Mouse (Mus musculus) stomach, postnatal 0 days (tissue): ENCODE results near the gene Fjx1.

Experiments
- CTCF ChIP-seq: IDR thresholded peaks from 2 replicates; pipeline ENCODE4 v1.5.1; 2016; ENCODE audit warnings: antibody characterized with exemption, low read depth, mild to moderate bottlenecking, moderate library complexity
- EP300 ChIP-seq: optimal IDR thresholded peaks from 2 replicates; pipeline ENCODE3; 2016; ENCODE audit warnings: antibody characterized with exemption

GRCm38 (mm10) chr2:102426434-102426833, 25.9 kb downstream of the Fjx1 start:
- TF ChIP-seq CTCF (no peak), EP300 (no peak)
